Mouse (Mus musculus): Measurements from ENCODE around the gene Msh2.

GRCm38 (mm10) chr17:87677656-87678055 is 5.5 kb downstream of the Msh2 start:
- TF ChIP-seq CTCF (IDR thresholded peaks at IDR 0.05; ENCODE audit: low read depth) (no peak), EP300 (IDR thresholded peaks at IDR 0.05; ENCODE audit: low read depth) (no peak)

Measured in liver, embryonic 14.5 days (tissue).